Mouse (Mus musculus) kidney, postnatal 4 days (tissue): Measurements from ENCODE around the gene Tmem209.

ENCODE experiments used
- DNase-seq, 2 experiments: peaks; one replicate each; pipeline ENCODE4 v3.0.0; 2021; ENCODE audit warnings: mixed read lengths in 2 of 2

The Tmem209 gene

GRCm38 (mm10) chr6:30535340-30535739 is 25.8 kb upstream of the Tmem209 start:
- peak; percentile 51 to 57 for DNase-seq

- DNase-seq = no peak
Observed at GRCm38 (mm10) chr6:30528800-30529199, 19.2 kb upstream of the Tmem209 start.

- DNase-seq = peak; percentile 79 to 85
Observed at GRCm38 (mm10) chr6:30526586-30527515, 17.3 kb upstream of the Tmem209 start.

- DNase-seq = no peak
Observed at GRCm38 (mm10) chr6:30525456-30526332, 16.1 kb upstream of the Tmem209 start.

- no peak for DNase-seq
Observed at GRCm38 (mm10) chr6:30520400-30520799, 10.8 kb upstream of the Tmem209 start.

- DNase-seq = no peak
Observed at GRCm38 (mm10) chr6:30514242-30514641, 4.7 kb upstream of the Tmem209 start.

GRCm38 (mm10) chr6:30510291-30510690 is 708 bp upstream of the Tmem209 start:
- peak in 1 of 2 experiments; percentile 15 for DNase-seq

GRCm38 (mm10) chr6:30508824-30509223 is 759 bp downstream of the Tmem209 start:
- no peak for DNase-seq

GRCm38 (mm10) chr6:30499049-30499448 is 10.5 kb downstream of the Tmem209 start:
- no peak for DNase-seq

- no peak for DNase-seq
Observed at GRCm38 (mm10) chr6:30486504-30486903, 23.1 kb downstream of the Tmem209 start.

- no peak for DNase-seq
Observed at GRCm38 (mm10) chr6:30482908-30483307, 26.7 kb downstream of the Tmem209 start.

GRCm38 (mm10) chr6:30479418-30479817 is 30.2 kb downstream of the Tmem209 start:
- no peak for DNase-seq

GRCm38 (mm10) chr6:30477784-30478183 is 31.8 kb downstream of the Tmem209 start:
- no peak for DNase-seq

- DNase-seq = no peak
Observed at GRCm38 (mm10) chr6:30477210-30477714, 32.3 kb downstream of the Tmem209 start.

GRCm38 (mm10) chr6:30476025-30476765 is 33.4 kb downstream of the Tmem209 start:
- DNase-seq = no peak

- no peak for DNase-seq
Observed at GRCm38 (mm10) chr6:30471706-30472105, 37.9 kb downstream of the Tmem209 start.

- peak; percentile 58 to 73 for DNase-seq
Observed at GRCm38 (mm10) chr6:30469370-30469769, 40.2 kb downstream of the Tmem209 start.

GRCm38 (mm10) chr6:30468684-30469083 is 40.9 kb downstream of the Tmem209 start:
- DNase-seq = peak; percentile 79 to 86

GRCm38 (mm10) chr6:30468058-30468457 is 41.5 kb downstream of the Tmem209 start:
- no peak for DNase-seq

- DNase-seq = no peak
Observed at GRCm38 (mm10) chr6:30465586-30465985, 44.0 kb downstream of the Tmem209 start.

GRCm38 (mm10) chr6:30462822-30463221 is 46.8 kb downstream of the Tmem209 start:
- peak; percentile 37 to 51 for DNase-seq

- DNase-seq = no peak
Observed at GRCm38 (mm10) chr6:30461755-30462344, 47.7 kb downstream of the Tmem209 start.
